Mouse (Mus musculus): ENCODE measurements around the gene Eomes. TPM values are rescaled to one million over a fixed set of nuclear protein-coding genes. Genes with fewer than 3 reads are reported as not detected.
A peak's percentile ranks its signal among the peaks of the same experiment; 100 is the strongest.

Eomes gene
- total RNA-seq (2014; rRNA removed; ENCODE audit: low replicate concordance) (not detected in 2 replicates), polyA plus RNA-seq (2015; fragmentation: Nextera tagmentation; extraction: Ambion mirVana) (not detected in 2 replicates)

GRCm38 (mm10) chr9:118477961-118478360 lies at the start of gene Eomes:
Eomes (plus strand) TSS chr9:118478212.
- H3K4me1 ChIP-seq (ENCODE audit: control insufficient read depth, insufficient read depth), result peaks cover 19% of the 10 kb centered on the region
- peaks cover 87% of the 10 kb centered on the region for H3K27me3 ChIP-seq (ENCODE audit: control insufficient read depth, insufficient read depth, low read length)
- H3K4me3 ChIP-seq (ENCODE audit: low read depth, low read length), result peak within 1 kb of the TSS; percentile 56
- no peak within 1 kb of the TSS for H3K9ac ChIP-seq (replicated peaks; ENCODE audit: low read depth, low read length)
- peak within 1 kb of the TSS; percentile 76 for H3K4me2 ChIP-seq (ENCODE audit: low read depth, low read length)
- H3K27ac ChIP-seq (ENCODE audit: low read depth), result no peak within 1 kb of the TSS
- H3K36me3 ChIP-seq (replicated peaks; ENCODE audit: control insufficient read depth, insufficient read depth, low read length), result no peaks in the 10 kb centered on the region
- WGBS, result under 1% methylated on average over 9 of the region's 9 CpGs
- ATAC-seq (ENCODE audit: insufficient read depth, low read depth), result no peak
- TF ChIP-seq EP300 (IDR thresholded peaks at IDR 0.05; ENCODE audit: low read depth) (no peak), CTCF (IDR thresholded peaks at IDR 0.05; ENCODE audit: low read depth) (no peak)
- H3K9me3 ChIP-seq (replicated peaks; ENCODE audit: control insufficient read depth, low read length), result no peaks in the 10 kb centered on the region
- DNase-seq (ENCODE audit: low spot score), result no peak

DNA sequence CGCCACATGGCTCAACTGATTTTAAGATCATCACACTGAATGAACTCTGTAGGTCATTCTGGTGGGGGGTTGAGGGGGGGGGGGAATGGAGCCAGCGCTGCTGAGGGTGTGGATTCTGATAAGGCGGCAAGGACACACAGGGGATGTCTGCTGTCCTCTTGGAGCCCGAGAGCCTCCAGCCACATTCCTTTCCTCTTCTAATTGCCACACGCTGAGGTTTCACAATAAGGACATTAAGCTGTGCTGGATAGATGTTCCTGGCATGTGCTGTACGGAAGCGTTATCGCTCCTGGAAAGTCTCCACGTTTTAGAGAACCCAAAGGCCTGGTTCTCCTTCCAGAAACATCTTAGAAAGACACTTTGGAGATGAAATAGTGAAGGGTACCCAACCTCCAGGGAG lies 33.2 kb upstream of the Eomes start:
- Histone ChIP-seq H3K27ac (ENCODE audit: low read depth) (no peak overlapping the region), H3K9me3 (replicated peaks; ENCODE audit: control insufficient read depth, low read length) (no peaks in the 10 kb centered on the region), H3K4me1 (ENCODE audit: control insufficient read depth, insufficient read depth) (no peaks in the 10 kb centered on the region; the same call in 1 of the 2 replicates), H3K9ac (replicated peaks; ENCODE audit: low read depth, low read length) (no peak overlapping the region), H3K4me2 (ENCODE audit: low read depth, low read length) (no peak overlapping the region), H3K4me3 (ENCODE audit: low read depth, low read length) (no peak overlapping the region), H3K27me3 (ENCODE audit: control insufficient read depth, insufficient read depth, low read length) (no peaks in the 10 kb centered on the region), H3K36me3 (replicated peaks; ENCODE audit: control insufficient read depth, insufficient read depth, low read length) (no peaks in the 10 kb centered on the region)
- DNase-seq (ENCODE audit: low spot score), result peak; percentile 7
- 13% methylated on average over 9 of the region's 9 CpGs for WGBS
- no peak for ATAC-seq (ENCODE audit: insufficient read depth, low read depth)
- TF ChIP-seq EP300 (IDR thresholded peaks at IDR 0.05; ENCODE audit: low read depth), result no peak
- TF ChIP-seq CTCF (IDR thresholded peaks at IDR 0.05; ENCODE audit: low read depth), result no peak

- WGBS, result 71% methylated on average over 8 of the region's 8 CpGs
- TF ChIP-seq CTCF (IDR thresholded peaks at IDR 0.05; ENCODE audit: low read depth) (no peak), EP300 (IDR thresholded peaks at IDR 0.05; ENCODE audit: low read depth) (no peak)
- no peaks in the 10 kb centered on the region for H3K9me3 ChIP-seq (replicated peaks; ENCODE audit: control insufficient read depth, low read length)
Measured at GRCm38 (mm10) chr9:118449336-118449735, 28.7 kb upstream of the Eomes start.

DNA sequence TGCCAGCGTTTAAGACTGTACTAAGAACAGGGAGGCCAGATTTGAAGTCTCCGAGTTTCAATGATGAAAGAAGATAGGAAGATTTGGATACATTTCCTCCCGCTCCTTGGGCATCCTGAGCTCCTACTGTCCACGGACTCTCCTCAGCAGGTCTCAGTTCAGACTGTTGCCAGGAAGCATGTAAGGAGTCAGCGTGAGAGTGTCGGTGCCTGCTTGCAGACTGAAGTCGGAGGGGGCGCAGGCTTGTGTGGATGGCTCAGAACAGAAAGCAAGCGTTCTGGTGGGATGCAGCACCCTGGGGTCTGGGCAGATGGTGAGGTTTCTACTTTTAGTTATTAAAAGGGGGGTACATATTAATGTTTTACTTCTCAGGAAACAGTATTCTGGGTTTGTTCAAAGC lies 24.6 kb upstream of the Eomes start:
- 23% methylated on average over 9 of the region's 9 CpGs for WGBS
- H3K9me3 ChIP-seq (replicated peaks; ENCODE audit: control insufficient read depth, low read length), result no peaks in the 10 kb centered on the region
- TF ChIP-seq EP300 (IDR thresholded peaks at IDR 0.05; ENCODE audit: low read depth) (no peak), CTCF (IDR thresholded peaks at IDR 0.05; ENCODE audit: low read depth) (no peak)
- H3K9ac ChIP-seq (replicated peaks; ENCODE audit: low read depth, low read length), result 0 out of 2 replicates have a peak overlapping the region, but pooled peaks have one; percentile 33
- ATAC-seq (ENCODE audit: insufficient read depth, low read depth), result no peak
- H3K4me2 ChIP-seq (ENCODE audit: low read depth, low read length), result peak overlapping the region; percentile 59
- no peaks in the 10 kb centered on the region for H3K27me3 ChIP-seq (ENCODE audit: control insufficient read depth, insufficient read depth, low read length)
- peak; percentile 35 for DNase-seq (ENCODE audit: low spot score)
- H3K4me3 ChIP-seq (ENCODE audit: low read depth, low read length), result peak overlapping the region; percentile 50
- H3K36me3 ChIP-seq (replicated peaks; ENCODE audit: control insufficient read depth, insufficient read depth, low read length), result no peaks in the 10 kb centered on the region
- H3K27ac ChIP-seq (ENCODE audit: low read depth), result no peak overlapping the region
- no peaks in the 10 kb centered on the region for H3K4me1 ChIP-seq (ENCODE audit: control insufficient read depth, insufficient read depth)

More at GRCm38 (mm10) chr9:118449336-118449735, 28.7 kb upstream of the Eomes start:
- Histone ChIP-seq H3K4me2 (ENCODE audit: low read depth, low read length) (no peak overlapping the region), H3K27ac (ENCODE audit: low read depth) (no peak overlapping the region), H3K9ac (replicated peaks; ENCODE audit: low read depth, low read length) (no peak overlapping the region), H3K27me3 (ENCODE audit: control insufficient read depth, insufficient read depth, low read length) (no peaks in the 10 kb centered on the region), H3K4me3 (ENCODE audit: low read depth, low read length) (no peak overlapping the region), H3K4me1 (ENCODE audit: control insufficient read depth, insufficient read depth) (no peaks in the 10 kb centered on the region; the same call in 1 of the 2 replicates), H3K36me3 (replicated peaks; ENCODE audit: control insufficient read depth, insufficient read depth, low read length) (no peaks in the 10 kb centered on the region)
- no peak for DNase-seq (ENCODE audit: low spot score)
- ATAC-seq (ENCODE audit: insufficient read depth, low read depth), result no peak

GRCm38 (mm10) chr9:118455188-118455845 lies 22.7 kb upstream of the Eomes start:
- no peak overlapping the region for H3K9ac ChIP-seq (replicated peaks; ENCODE audit: low read depth, low read length)
- no peak for DNase-seq (ENCODE audit: low spot score)
- no peak for TF ChIP-seq CTCF (IDR thresholded peaks at IDR 0.05; ENCODE audit: low read depth)
- no peak for TF ChIP-seq EP300 (IDR thresholded peaks at IDR 0.05; ENCODE audit: low read depth)
- no peaks in the 10 kb centered on the region for H3K36me3 ChIP-seq (replicated peaks; ENCODE audit: control insufficient read depth, insufficient read depth, low read length)
- no peaks in the 10 kb centered on the region for H3K4me1 ChIP-seq (ENCODE audit: control insufficient read depth, insufficient read depth)
- no peak overlapping the region for H3K4me3 ChIP-seq (ENCODE audit: low read depth, low read length)
- ATAC-seq (ENCODE audit: insufficient read depth, low read depth), result no peak
- WGBS, result 66% methylated on average over 9 of the region's 9 CpGs
- no peak overlapping the region for H3K27ac ChIP-seq (ENCODE audit: low read depth)
- H3K27me3 ChIP-seq (ENCODE audit: control insufficient read depth, insufficient read depth, low read length), result no peaks in the 10 kb centered on the region
- no peaks in the 10 kb centered on the region for H3K9me3 ChIP-seq (replicated peaks; ENCODE audit: control insufficient read depth, low read length)
- H3K4me2 ChIP-seq (ENCODE audit: low read depth, low read length), result no peak overlapping the region
